Comparison of ENCODE assay signal across 8 mouse cellular contexts in genomic region chr11:21178343-21178742, GRCm38 (mm10).
DNase-seq lines count a peak whose midpoint lies in the region; ATAC-seq and TF ChIP-seq lines count a peak whose summit lies in the region.

No protein-coding gene starts in this region.

- 64% methylated on average over 4 of the region's 4 CpGs for WGBS in forebrain, postnatal 0 days
- WGBS in forebrain, embryonic 11.5 days: 72% methylated on average over 4 of the region's 4 CpGs
- 43% methylated on average over 4 of the region's 4 CpGs for WGBS in kidney, postnatal 0 days

- H3K9ac ChIP-seq in forebrain, postnatal 0 days: no peak overlapping the region
- no peak overlapping the region for H3K9ac ChIP-seq in forebrain, embryonic 11.5 days (ENCODE audit: low read length)
- no peak overlapping the region for H3K9ac ChIP-seq in kidney, postnatal 0 days (ENCODE audit: low read depth, low read length)

- peak; percentile 60; the same call in 1 of the 2 replicates for ATAC-seq in forebrain, postnatal 0 days
- ATAC-seq in forebrain, embryonic 11.5 days (replicated peaks; ENCODE audit: low FRiP score): no peak
- no peak for ATAC-seq in kidney, postnatal 0 days (replicated peaks; ENCODE audit: low FRiP score, low read depth)

- H3K36me3 ChIP-seq in forebrain, postnatal 0 days (ENCODE audit: insufficient read depth): no peaks in the 10 kb centered on the region
- H3K36me3 ChIP-seq in forebrain, embryonic 11.5 days (ENCODE audit: control insufficient read depth, insufficient read depth, low read length): no peaks in the 10 kb centered on the region
- H3K36me3 ChIP-seq in kidney, postnatal 0 days (ENCODE audit: insufficient read depth, low read length): no peaks in the 10 kb centered on the region

- H3K4me3 ChIP-seq in forebrain, postnatal 0 days (ENCODE audit: low read depth, low read length): no peak overlapping the region
- H3K4me3 ChIP-seq in forebrain, embryonic 11.5 days (ENCODE audit: low read depth, low read length): no peak overlapping the region
- H3K4me3 ChIP-seq in kidney, postnatal 0 days (replicated peaks; ENCODE audit: low read depth, low read length): no peak overlapping the region

- peak; percentile 86 for TF ChIP-seq CTCF in forebrain, postnatal 0 days (IDR thresholded peaks at IDR 0.05; ENCODE audit: low read depth)
- peak; percentile 91 for TF ChIP-seq CTCF in kidney, postnatal 0 days (IDR thresholded peaks at IDR 0.05; ENCODE audit: low read depth)

- no peak overlapping the region for H3K4me2 ChIP-seq in forebrain, postnatal 0 days (ENCODE audit: low read depth)
- H3K4me2 ChIP-seq in forebrain, embryonic 11.5 days (ENCODE audit: low read depth, low read length, severe bottlenecking): no peak overlapping the region
- H3K4me2 ChIP-seq in kidney, postnatal 0 days (ENCODE audit: low read length): no peak overlapping the region

- DNase-seq in forebrain, postnatal 0 days: peak; percentile 75
- no peak for DNase-seq in forebrain, embryonic 11.5 days (ENCODE audit: low spot score)
- peak; percentile 59 for DNase-seq in testis, postnatal 10 days (ENCODE audit: low spot score)
- no peak for DNase-seq in testis, postnatal 14 days (ENCODE audit: low spot score)
- peak; percentile 8 for DNase-seq in cerebellum, adult 9-11 months
- peak; percentile 87 for DNase-seq in kidney, postnatal 0 days (ENCODE audit: low spot score)
- DNase-seq in lung, postnatal 36 days: peak; percentile 82
- peak; percentile 65 to 70 for DNase-seq in thymus, postnatal 36 days

- H3K27me3 ChIP-seq in forebrain, postnatal 0 days (ENCODE audit: insufficient read depth, low read length): no peaks in the 10 kb centered on the region
- no peaks in the 10 kb centered on the region for H3K27me3 ChIP-seq in forebrain, embryonic 11.5 days (ENCODE audit: control insufficient read depth, insufficient read depth, low read length)
- no peaks in the 10 kb centered on the region for H3K27me3 ChIP-seq in kidney, postnatal 0 days (ENCODE audit: insufficient read depth, low read length)

- no peaks in the 10 kb centered on the region for H3K4me1 ChIP-seq in forebrain, postnatal 0 days (ENCODE audit: insufficient read depth)
- no peaks in the 10 kb centered on the region for H3K4me1 ChIP-seq in forebrain, embryonic 11.5 days (replicated peaks; ENCODE audit: control insufficient read depth, insufficient read depth, low read length)
- no peaks in the 10 kb centered on the region for H3K4me1 ChIP-seq in kidney, postnatal 0 days (replicated peaks; ENCODE audit: insufficient read depth, low read length)

- H3K9me3 ChIP-seq in forebrain, postnatal 0 days (ENCODE audit: low read length): no peaks in the 10 kb centered on the region
- H3K9me3 ChIP-seq in forebrain, embryonic 11.5 days (ENCODE audit: control insufficient read depth, low read length): no peaks in the 10 kb centered on the region
- H3K9me3 ChIP-seq in kidney, postnatal 0 days (replicated peaks; ENCODE audit: low read length): no peaks in the 10 kb centered on the region

- no peak overlapping the region for H3K27ac ChIP-seq in forebrain, postnatal 0 days (ENCODE audit: low read depth, low read length)
- H3K27ac ChIP-seq in forebrain, embryonic 11.5 days (ENCODE audit: low read depth, low read length): no peak overlapping the region
- no peak overlapping the region for H3K27ac ChIP-seq in kidney, postnatal 0 days

Comparison
In these comparisons a context has a peak if more than half of its experiments do, and no peak if none do; other contexts are left out.
1. DNase-seq: peak in forebrain, postnatal 0 days (single experiment), testis, postnatal 10 days (single experiment), cerebellum, adult 9-11 months (single experiment), kidney, postnatal 0 days (single experiment), lung, postnatal 36 days (single experiment) and thymus, postnatal 36 days (2 of 2); none in forebrain, embryonic 11.5 days (single experiment) and testis, postnatal 14 days (single experiment).